Mouse (Mus musculus): ENCODE measurements around the gene Klhl10.

Gene Klhl10

DNA sequence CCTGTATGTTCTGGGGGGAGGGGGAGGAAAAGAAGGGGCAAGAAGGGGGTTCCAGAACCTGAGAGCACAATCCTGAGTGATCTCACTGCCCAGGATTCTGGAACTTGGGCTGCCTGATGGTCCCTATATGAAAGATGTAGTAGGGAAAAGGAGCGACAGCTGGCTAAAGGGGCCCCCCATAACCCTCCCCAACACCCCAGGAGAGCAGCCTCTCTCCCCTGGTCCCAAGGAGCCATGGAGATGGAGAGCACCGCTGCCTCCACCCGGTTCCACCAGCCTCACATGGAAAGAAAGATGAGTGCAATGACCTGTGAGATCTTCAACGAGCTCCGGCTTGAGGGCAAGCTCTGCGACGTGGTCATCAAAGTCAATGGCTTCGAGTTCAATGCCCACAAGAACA lies at the start of gene Klhl10, which contains the start of gene Nt5c3b:
Gene Klhl10 (plus strand): TSS at position 121 of the 400 bp plus-strand sequence.
Gene Nt5c3b (minus strand): TSS at position 12 of the 400 bp plus-strand sequence.
- no peak for DNase-seq

- no peak for DNase-seq
Observed at GRCm38 (mm10) chr11:100392958-100393357, 48.8 kb upstream of the Klhl10 start.

DNA sequence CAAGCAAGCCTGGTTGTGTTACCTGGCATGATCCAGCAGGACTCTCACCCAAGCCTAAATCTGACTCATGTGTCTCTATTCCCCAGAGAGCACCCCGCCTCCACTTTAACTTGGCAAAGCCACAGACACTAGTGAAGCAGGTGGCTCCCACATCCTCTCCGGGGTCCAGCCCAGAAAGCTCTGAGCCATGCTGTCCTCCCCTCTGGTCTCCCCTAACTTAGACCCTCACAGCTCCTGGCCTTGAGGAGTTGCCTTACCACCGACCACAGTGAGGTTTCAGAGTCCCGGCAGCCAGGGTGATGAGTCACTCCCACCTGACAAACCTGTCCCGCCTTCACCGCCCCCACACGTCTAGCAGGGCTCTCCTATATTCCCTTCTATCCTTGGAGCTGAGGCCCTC lies 48.0 kb upstream of the Klhl10 start:
- DNase-seq = no peak

- no peak for DNase-seq
Observed at GRCm38 (mm10) chr11:100394353-100395074, 47.2 kb upstream of the Klhl10 start.

DNA sequence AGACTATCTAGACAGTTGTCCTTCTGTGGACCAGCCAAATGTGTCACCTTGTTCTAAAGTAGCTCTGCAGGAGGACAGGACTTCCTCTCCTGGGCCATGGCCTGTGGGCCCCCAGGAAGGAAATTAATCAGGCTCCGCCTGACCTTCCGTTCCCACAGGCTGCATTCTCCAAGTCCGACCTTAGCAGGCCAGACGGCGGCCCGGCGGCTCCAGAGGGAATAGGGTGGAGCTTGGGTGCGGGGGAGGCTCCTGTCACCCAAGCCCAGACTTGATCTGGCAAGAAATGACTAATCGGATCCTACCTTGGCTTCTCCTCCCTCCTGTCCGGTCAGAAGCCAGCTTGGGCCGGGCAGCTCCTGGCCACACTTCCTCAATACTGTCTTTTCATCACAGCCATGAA lies 46.5 kb upstream of the Klhl10 start:
- DNase-seq = peak; percentile 51 to 55

DNA sequence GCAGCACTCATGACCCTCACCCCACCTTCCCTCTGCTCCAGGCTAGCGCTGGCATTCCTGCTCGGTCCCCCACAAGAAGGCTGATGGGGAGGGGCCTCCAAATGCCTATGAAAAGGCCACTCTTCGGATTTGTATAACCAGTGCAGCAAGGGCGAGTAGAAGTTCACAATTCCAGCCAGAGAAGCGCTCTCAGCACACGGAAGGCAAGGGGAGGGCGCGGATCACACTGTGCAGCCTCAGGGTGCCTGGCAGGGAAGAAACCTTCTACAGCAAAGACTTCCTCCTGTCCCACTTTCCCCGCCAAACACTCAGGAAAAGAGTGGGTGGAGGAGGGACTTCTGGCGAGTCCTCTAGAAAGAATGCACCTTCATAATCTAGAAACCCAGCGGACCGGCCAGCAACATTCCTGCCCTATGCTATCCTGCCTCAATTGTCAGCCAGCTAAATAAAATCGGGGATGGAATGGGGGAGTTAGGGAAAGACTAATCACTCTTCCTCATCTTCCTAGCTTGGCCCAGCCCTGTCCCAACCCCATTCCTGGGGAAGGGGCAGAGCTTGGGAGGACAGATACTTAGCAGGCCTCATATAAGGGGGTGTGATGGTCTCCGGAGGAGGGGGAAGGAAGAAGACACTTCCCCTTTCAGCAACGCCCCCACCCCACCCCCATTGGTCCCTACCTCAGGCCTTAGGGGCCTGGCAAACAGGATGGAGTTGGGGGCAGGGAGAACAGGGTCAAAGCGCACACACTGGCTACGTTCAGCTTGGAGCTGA lies 45.7 kb upstream of the Klhl10 start:
- DNase-seq = peak; percentile 54 to 60

DNA sequence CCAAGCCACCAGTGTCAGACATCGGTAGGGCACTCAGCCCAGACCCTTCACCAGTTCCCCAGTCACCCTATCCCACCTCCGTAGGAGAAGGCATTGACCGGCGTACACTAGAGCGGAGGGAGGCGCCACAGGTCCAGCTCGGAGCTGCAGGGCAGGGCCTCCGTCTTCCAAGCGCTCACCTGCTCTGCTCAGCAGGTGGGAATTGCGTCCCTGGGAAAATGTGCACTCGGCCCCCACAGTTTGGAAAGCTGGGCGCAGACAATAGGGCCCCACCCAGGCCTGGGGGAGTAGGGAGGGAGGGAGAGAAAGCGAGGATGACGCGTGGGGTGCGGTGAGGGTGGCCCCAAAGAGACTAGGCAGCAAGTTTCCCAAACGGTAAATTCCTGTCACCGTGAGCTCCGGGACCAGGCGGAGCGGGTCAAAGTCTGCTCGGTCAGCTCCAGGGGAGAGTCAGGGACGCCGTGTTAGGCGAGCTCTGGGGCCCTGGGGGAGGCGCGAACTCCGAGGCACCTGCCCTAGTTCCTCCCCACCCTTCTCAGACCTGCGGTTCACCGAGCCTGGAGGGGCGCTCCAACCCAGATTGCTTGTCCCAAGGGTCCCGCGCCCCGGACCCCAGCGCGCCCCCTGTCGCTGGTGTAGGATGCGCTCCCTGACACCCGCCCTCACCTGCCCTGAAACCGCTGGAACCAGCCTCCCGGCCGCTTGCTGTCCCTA lies 44.7 kb upstream of the Klhl10 start:
- peak; percentile 69 to 71 for DNase-seq

DNA sequence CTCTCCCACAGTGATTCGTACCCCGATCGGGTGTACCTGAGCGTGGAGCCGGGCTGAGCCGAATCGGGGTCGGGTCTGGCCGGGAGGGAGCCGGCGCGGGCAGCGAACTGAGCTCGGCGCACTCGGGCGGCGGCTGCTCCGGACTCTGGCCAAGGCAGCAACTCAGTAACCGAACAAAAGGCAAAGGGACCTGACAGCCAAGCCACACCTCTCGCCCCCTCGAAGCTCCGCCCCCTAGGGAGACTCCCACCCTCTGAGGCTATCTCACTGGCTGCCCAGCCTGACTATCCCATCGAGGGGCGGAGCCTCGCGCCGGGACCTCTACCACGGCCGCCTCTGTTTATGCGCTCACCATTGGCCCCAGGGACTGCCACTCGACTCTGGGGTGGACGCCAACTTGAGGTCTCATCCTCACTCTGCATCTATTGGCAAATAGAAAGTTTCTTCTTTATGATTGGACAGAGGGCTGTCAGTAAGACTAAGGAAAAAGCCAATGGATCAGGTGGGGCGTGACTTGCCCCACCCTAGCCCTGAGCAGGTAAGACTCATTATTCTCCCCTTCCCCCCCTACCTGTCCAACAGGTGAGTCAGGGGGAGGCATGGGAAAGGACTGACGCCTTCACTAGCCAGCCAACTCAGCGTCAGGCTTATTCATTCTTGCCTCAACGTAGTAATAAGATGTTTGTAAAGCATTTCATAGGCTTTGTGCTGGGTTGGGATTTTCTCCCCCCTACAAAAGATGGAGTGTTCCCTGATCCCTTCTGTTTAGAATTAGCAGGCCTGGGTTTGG lies 43.9 kb upstream of the Klhl10 start, which contains the start of gene Jup:
Gene Jup (minus strand): TSS at position 164 of the 790 bp plus-strand sequence.
- peak; percentile 100 for DNase-seq

DNA sequence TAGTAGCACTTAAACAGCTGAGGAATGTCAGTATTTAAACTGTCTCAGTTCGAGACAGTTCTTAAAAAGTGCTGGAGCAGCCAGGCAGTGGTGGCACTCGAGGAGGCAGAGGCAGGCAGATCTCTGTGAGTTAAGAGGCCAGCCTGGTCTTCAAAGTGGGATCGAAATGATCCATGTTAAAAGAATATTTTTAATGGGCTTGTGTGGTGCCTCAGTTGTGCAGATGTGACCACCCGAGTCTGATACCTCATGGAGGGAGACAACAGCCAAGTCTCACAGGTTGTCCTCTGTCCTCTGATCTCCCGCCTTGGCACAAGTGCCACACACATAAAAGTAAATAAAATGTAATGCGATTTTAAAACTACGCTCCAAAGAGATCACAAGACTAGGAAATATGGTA lies 43.2 kb upstream of the Klhl10 start:
- no peak for DNase-seq

DNA sequence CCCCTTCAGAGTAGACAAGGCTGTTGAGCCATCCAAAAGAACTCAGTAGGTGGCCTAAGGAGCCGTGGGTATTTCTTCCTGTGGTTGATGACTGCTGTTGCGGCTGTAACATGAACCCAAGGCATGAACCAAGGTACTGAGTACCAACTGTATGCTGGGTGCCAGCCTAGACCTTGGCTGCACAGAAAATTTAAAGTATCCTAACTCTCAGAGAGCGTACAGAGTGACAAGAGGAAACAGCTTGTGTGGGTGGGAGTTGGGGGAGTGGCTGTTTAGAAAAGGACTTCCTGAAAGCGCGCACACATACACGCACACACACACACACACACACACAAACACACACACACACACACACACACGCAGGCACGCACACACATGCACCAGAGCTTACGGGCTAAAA lies 42.4 kb upstream of the Klhl10 start:
- no peak for DNase-seq

DNA sequence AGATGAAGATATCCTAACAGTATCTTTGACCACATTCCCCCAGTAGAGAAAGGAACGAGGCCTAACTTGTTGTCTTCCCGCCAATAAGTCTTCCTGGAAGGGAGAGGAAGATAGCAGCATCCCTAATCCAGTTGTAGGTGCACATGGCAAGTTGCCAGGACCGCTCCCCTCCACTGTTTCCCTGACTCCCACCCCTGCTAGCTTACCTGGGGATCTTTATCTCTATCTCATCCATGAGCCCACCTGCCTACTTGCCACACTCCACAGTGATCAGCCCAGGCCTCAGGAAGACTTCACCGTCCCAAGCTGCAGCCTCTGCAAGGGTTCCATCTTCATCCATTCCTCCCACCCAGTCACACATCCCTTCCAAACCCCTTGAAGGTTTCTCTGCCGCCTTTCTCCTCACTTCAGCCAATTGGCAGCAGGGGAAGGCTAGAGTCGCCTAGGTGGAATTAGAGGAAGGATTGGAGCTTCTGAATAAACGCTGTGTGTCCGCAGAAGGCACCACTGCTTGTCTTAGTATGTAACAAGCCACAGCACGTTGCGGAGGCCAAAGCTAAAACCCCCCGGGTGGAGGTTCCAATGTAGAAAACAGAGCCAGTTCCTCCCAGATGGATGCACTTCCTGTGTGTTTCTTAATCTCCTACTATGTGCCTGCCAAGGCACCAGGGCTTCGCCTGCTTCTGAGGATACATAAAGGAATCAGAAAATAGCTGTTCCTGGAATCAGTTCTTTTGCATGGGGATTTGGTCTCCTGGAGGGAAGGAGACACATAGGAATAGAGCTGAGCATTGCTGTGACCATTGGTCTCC lies 41.8 kb upstream of the Klhl10 start:
- DNase-seq = peak in 1 of 2 experiments; percentile 32

GRCm38 (mm10) chr11:100400842-100401241 lies 40.9 kb upstream of the Klhl10 start:
- no peak for DNase-seq

- DNase-seq = no peak
Observed at GRCm38 (mm10) chr11:100402240-100402639, 39.5 kb upstream of the Klhl10 start.

DNA sequence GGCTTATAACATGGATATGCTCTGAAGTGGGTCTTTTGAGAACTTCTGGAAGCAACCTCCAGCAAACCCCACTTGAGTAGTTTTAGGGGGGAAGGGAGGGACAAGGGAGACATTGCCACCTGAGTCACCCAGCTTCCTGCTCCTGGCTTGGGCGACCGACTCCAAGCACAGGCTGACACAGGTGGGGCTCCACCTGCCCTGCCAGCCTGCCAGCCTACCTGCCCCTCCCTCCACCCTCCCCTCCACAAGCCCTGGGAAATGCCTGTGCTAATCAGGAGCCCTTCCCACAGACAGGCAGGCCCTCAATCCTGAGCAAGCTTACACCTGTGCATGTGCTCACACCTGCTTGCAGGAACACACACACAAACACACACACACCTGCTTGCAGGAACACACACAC lies 39.0 kb upstream of the Klhl10 start:
- DNase-seq = no peak

- DNase-seq = no peak
Observed at GRCm38 (mm10) chr11:100403445-100404134, 38.1 kb upstream of the Klhl10 start.

DNA sequence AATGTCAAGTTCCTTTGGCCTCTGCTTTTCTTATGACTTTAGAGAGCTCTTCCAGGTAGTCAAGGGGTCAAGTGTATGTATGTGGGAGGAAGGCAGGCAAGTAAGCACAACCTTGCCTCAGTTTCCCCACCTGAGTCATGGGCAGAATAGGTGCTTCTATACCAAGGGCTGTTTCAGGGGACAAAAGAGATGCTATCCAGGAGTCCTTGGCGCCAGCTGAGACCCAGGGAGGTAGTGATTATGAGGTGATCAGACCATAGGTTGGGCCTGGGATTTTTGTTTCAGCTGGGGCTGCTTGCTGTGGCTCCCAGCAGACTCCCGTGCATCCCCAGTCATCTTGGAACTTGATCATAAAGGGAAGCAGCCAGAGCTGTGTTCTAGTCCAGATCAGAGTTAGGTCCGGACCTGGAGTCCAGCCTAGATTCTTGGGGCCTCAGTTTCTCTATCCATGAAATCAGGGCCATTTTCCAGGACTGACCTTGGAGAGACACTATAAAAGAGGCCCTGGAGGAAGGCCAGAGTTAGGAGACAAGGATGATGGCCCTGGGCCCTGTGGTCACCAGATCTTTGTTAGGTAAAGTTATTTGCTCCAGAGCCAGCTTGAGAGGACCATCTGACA lies 37.2 kb upstream of the Klhl10 start:
- no peak for DNase-seq

- DNase-seq = peak; percentile 54 to 59
Observed at GRCm38 (mm10) chr11:100406273-100406672, 35.4 kb upstream of the Klhl10 start.

DNA sequence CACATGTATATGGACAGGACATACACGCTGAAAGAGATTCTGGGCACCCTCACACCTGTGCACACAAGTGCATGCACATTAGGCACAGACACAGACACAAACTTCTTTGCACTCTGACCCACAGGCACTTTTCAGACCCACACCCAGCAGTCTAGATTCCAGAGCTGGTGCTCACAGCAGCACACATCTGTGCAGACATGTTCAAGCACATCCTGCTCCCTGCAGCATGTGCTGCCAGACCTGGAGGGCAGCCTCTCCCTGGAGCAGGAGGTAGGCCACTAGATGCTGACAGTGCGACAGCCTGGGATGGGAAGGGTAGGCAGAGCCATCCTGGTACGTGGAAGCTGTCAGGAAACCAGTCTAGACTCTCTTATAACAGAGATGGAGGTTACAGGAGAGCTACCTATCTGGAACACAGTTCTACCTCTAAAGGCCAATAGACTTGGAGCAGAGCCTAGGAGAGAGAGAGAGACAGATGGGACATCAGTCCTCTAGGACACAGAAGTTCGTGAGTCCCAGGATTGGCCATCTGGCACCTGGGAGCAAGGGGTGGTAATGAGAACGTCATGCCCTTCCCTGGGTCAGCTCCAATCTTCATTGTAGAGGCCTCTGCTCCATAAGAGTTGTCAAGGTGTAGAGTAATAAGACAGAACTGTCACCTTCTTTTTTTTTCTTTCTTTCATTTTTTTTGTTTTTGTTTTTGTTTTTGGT lies 34.6 kb upstream of the Klhl10 start:
- peak; percentile 86 for DNase-seq

- peak; percentile 82 to 83 for DNase-seq
Observed at GRCm38 (mm10) chr11:100408076-100408834, 33.5 kb upstream of the Klhl10 start.
